Mouse (Mus musculus): ENCODE measurements around the gene Slc30a9. TPM values are rescaled to one million over a fixed set of nuclear protein-coding genes. Genes with fewer than 3 reads are reported as not detected.

Gene Slc30a9
- 54.0 and 56.2 TPM in 2 replicates for polyA plus RNA-seq (2015; fragmentation: Nextera tagmentation; extraction: Ambion mirVana)

GRCm38 (mm10) chr5:67306698-67307521 lies at the start of gene Slc30a9:
Slc30a9 (plus strand) TSS chr5:67306955.
- no peak for TF ChIP-seq EP300 (optimal IDR thresholded peaks at IDR 0.05)
- TF ChIP-seq CTCF (IDR thresholded peaks at IDR 0.05; ENCODE audit: low read depth) = peak; percentile 40
- under 1% methylated on average over 82 of the region's 83 CpGs for WGBS
- ATAC-seq (ENCODE audit: low FRiP score, low TSS enrichment) (peak; percentile 99), DNase-seq (ENCODE audit: low spot score) (peak; percentile 95)
- H3K36me3 ChIP-seq (ENCODE audit: control insufficient read depth, insufficient read depth, low read length) = no peaks in the 10 kb centered on the region
- H3K9me3 ChIP-seq (ENCODE audit: control insufficient read depth, low read length) = no peaks in the 10 kb centered on the region
- peak within 1 kb of the TSS; percentile 94 for H3K4me3 ChIP-seq (ENCODE audit: low read depth, low read length)
- peak within 1 kb of the TSS; percentile 85 for H3K27ac ChIP-seq (replicated peaks)
- H3K4me2 ChIP-seq (replicated peaks; ENCODE audit: low read depth) = peak within 1 kb of the TSS; percentile 66
- peak within 1 kb of the TSS; percentile 89 for H3K9ac ChIP-seq (ENCODE audit: low read length)
- H3K4me1 ChIP-seq (replicated peaks; ENCODE audit: control insufficient read depth, insufficient read depth) = no peaks in the 10 kb centered on the region
- H3K27me3 ChIP-seq (ENCODE audit: control insufficient read depth, insufficient read depth, low read length) = no peaks in the 10 kb centered on the region

DNA sequence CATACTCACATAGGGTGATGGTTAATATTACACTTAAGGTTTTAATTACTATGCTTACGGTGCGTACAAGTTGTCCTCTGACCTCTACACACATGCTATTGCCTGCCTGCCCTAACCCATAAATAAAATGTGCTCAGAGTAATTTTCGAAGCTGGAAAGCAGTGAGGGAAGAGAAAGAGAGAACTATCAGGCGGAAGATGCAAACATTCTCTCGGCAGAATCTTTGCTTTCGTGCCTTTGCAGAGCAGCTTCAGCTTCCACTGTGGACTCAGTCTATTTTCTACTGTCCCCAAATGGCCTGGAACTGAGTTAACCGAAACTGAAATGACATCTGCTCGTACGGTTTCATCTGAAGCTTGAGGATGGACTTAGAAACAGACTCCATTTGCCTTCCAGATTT lies 48.3 kb upstream of the Slc30a9 start:
- H3K4me1 ChIP-seq (replicated peaks; ENCODE audit: control insufficient read depth, insufficient read depth) = no peaks in the 10 kb centered on the region
- no peaks in the 10 kb centered on the region for H3K27me3 ChIP-seq (ENCODE audit: control insufficient read depth, insufficient read depth, low read length)
- no peak overlapping the region for H3K4me3 ChIP-seq (ENCODE audit: low read depth, low read length)
- H3K36me3 ChIP-seq (ENCODE audit: control insufficient read depth, insufficient read depth, low read length) = no peaks in the 10 kb centered on the region; the same call in 1 of the 2 replicates
- H3K27ac ChIP-seq (replicated peaks) = no peak overlapping the region
- TF ChIP-seq EP300 (optimal IDR thresholded peaks at IDR 0.05) = no peak
- no peak for TF ChIP-seq CTCF (IDR thresholded peaks at IDR 0.05; ENCODE audit: low read depth)
- H3K4me2 ChIP-seq (replicated peaks; ENCODE audit: low read depth) = no peak overlapping the region
- H3K9ac ChIP-seq (ENCODE audit: low read length) = no peak overlapping the region
- 81% methylated on average over 9 of the region's 9 CpGs for WGBS
- no peak for ATAC-seq (ENCODE audit: low FRiP score, low TSS enrichment)
- no peaks in the 10 kb centered on the region for H3K9me3 ChIP-seq (ENCODE audit: control insufficient read depth, low read length)
- DNase-seq (ENCODE audit: low spot score) = no peak

- Histone ChIP-seq H3K36me3 (ENCODE audit: control insufficient read depth, insufficient read depth, low read length) (peaks cover 3% of the 10 kb centered on the region; the same call in 1 of the 2 replicates), H3K9me3 (ENCODE audit: control insufficient read depth, low read length) (no peaks in the 10 kb centered on the region), H3K4me3 (ENCODE audit: low read depth, low read length) (peak overlapping the region; percentile 89), H3K27ac (replicated peaks) (no peak overlapping the region), H3K27me3 (ENCODE audit: control insufficient read depth, insufficient read depth, low read length) (no peaks in the 10 kb centered on the region), H3K4me1 (replicated peaks; ENCODE audit: control insufficient read depth, insufficient read depth) (no peaks in the 10 kb centered on the region), H3K4me2 (replicated peaks; ENCODE audit: low read depth) (peak overlapping the region; percentile 74), H3K9ac (ENCODE audit: low read length) (peak overlapping the region; percentile 90; the same call in 1 of the 2 replicates)
- TF ChIP-seq CTCF (IDR thresholded peaks at IDR 0.05; ENCODE audit: low read depth) (no peak), EP300 (optimal IDR thresholded peaks at IDR 0.05) (no peak)
- DNase-seq (ENCODE audit: low spot score) (no peak), ATAC-seq (ENCODE audit: low FRiP score, low TSS enrichment) (no peak)
- WGBS = 1% methylated on average over 9 of the region's 9 CpGs
Measured at GRCm38 (mm10) chr5:67260159-67260530, 46.6 kb upstream of the Slc30a9 start.

GRCm38 (mm10) chr5:67260531-67261371 lies 46.0 kb upstream of the Slc30a9 start, which contains the start of gene Tmem33:
Tmem33 (plus strand) TSS chr5:67260565.
- no peak for TF ChIP-seq CTCF (IDR thresholded peaks at IDR 0.05; ENCODE audit: low read depth)
- no peak for TF ChIP-seq EP300 (optimal IDR thresholded peaks at IDR 0.05)
- H3K9me3 ChIP-seq (ENCODE audit: control insufficient read depth, low read length) = no peaks in the 10 kb centered on the region
- DNase-seq (ENCODE audit: low spot score) (peak; percentile 94), ATAC-seq (ENCODE audit: low FRiP score, low TSS enrichment) (peak; percentile 95)
- WGBS = 0% methylated on average over 67 of the region's 67 CpGs
- peak within 1 kb of the TSS; percentile 74 for H3K4me2 ChIP-seq (replicated peaks; ENCODE audit: low read depth)
- H3K4me3 ChIP-seq (ENCODE audit: low read depth, low read length) = peak within 1 kb of the TSS; percentile 89
- H3K36me3 ChIP-seq (ENCODE audit: control insufficient read depth, insufficient read depth, low read length) = peaks cover 7% of the 10 kb centered on the region; the same call in 1 of the 2 replicates
- no peaks in the 10 kb centered on the region for H3K4me1 ChIP-seq (replicated peaks; ENCODE audit: control insufficient read depth, insufficient read depth)
- peak within 1 kb of the TSS; percentile 97 for H3K27ac ChIP-seq (replicated peaks)
- no peaks in the 10 kb centered on the region for H3K27me3 ChIP-seq (ENCODE audit: control insufficient read depth, insufficient read depth, low read length)
- H3K9ac ChIP-seq (ENCODE audit: low read length) = peak within 1 kb of the TSS; percentile 90

GRCm38 (mm10) chr5:67262964-67263363 lies 43.8 kb upstream of the Slc30a9 start:
- Histone ChIP-seq H3K4me1 (replicated peaks; ENCODE audit: control insufficient read depth, insufficient read depth) (no peaks in the 10 kb centered on the region), H3K4me2 (replicated peaks; ENCODE audit: low read depth) (no peak overlapping the region), H3K27ac (replicated peaks) (no peak overlapping the region), H3K9me3 (ENCODE audit: control insufficient read depth, low read length) (no peaks in the 10 kb centered on the region), H3K36me3 (ENCODE audit: control insufficient read depth, insufficient read depth, low read length) (peaks cover 14% of the 10 kb centered on the region), H3K9ac (ENCODE audit: low read length) (no peak overlapping the region), H3K4me3 (ENCODE audit: low read depth, low read length) (no peak overlapping the region), H3K27me3 (ENCODE audit: control insufficient read depth, insufficient read depth, low read length) (no peaks in the 10 kb centered on the region)
- 82% methylated on average over 7 of the region's 7 CpGs for WGBS
- DNase-seq (ENCODE audit: low spot score) (no peak), ATAC-seq (ENCODE audit: low FRiP score, low TSS enrichment) (no peak)
- TF ChIP-seq CTCF (IDR thresholded peaks at IDR 0.05; ENCODE audit: low read depth) = no peak
